Mouse (Mus musculus) hindbrain, embryonic 12.5 days (tissue): ENCODE data around the gene Treml2. TPM values are rescaled to one million over a fixed set of nuclear protein-coding genes. Genes with fewer than 3 reads are reported as not detected.
"Not testable (repeated sequence)": the region's sequence is repeated elsewhere in the genome, so short reads cannot be mapped to it uniquely, and the experiment has no call there.

Source experiments
- ATAC-seq: fragments of 200-750 bp; cut with Nextera tagmentation; 2 replicates; pipeline ENCODE4 v1.8.0; 2017; ENCODE audit warnings: moderate TSS enrichment; ENCODE audit not compliant: low FRiP score
- H3K27ac ChIP-seq: fragments of 300-500 bp; sonication (generic); 2 replicates; pipeline ENCODE4 v1.5.1; 2016; ENCODE audit warnings: mild to moderate bottlenecking
- H3K27me3 ChIP-seq: fragments of 300-500 bp; sonication (generic); 2 replicates; pipeline ENCODE4 v1.6.1; 2016; ENCODE audit warnings: mild to moderate bottlenecking
- H3K36me3 ChIP-seq: fragments of 300-500 bp; sonication (generic); 2 replicates; pipeline ENCODE4 v1.6.1; 2016; ENCODE audit warnings: mild to moderate bottlenecking
- H3K4me1 ChIP-seq: fragments of 300-500 bp; sonication (generic); 2 replicates; pipeline ENCODE4 v1.6.1; 2016
- H3K4me2 ChIP-seq: fragments of 300-500 bp; sonication (generic); replicated peaks from 2 replicates; pipeline ENCODE4 v1.6.1; 2016; ENCODE audit warnings: mild to moderate bottlenecking
- H3K4me3 ChIP-seq: fragments of 300-500 bp; sonication (generic); 2 replicates; pipeline ENCODE4 v1.5.1; 2016; ENCODE audit warnings: mild to moderate bottlenecking
- H3K9ac ChIP-seq: fragments of 300-500 bp; sonication (generic); 2 replicates; pipeline ENCODE4 v1.6.1; 2016; ENCODE audit warnings: mild to moderate bottlenecking, moderate library complexity
- H3K9me3 ChIP-seq: fragments of 300-500 bp; sonication (generic); replicated peaks from 2 replicates; pipeline ENCODE4 v1.6.1; 2016; ENCODE audit warnings: mild to moderate bottlenecking
- WGBS: fragments of 180-500 bp; shearing (Covaris S2); methylation state at CpG from one replicate; pipeline ENCODE4 v1.1.7; 2016; 5-methylcytosine and 5-hydroxymethylcytosine counted together
- polyA plus RNA-seq: library from polyadenylated mRNA; unstranded; fragments of >200 nt; fragmentation: Nextera tagmentation; extraction: Ambion mirVana; gene quantifications from 2 replicates; pipeline ENCODE4 v1.2.1, GENCODE M21; 2016

The Treml2 gene
- polyA plus RNA-seq, 1 experiment from 2014 or later, result 0.81 TPM

DNA sequence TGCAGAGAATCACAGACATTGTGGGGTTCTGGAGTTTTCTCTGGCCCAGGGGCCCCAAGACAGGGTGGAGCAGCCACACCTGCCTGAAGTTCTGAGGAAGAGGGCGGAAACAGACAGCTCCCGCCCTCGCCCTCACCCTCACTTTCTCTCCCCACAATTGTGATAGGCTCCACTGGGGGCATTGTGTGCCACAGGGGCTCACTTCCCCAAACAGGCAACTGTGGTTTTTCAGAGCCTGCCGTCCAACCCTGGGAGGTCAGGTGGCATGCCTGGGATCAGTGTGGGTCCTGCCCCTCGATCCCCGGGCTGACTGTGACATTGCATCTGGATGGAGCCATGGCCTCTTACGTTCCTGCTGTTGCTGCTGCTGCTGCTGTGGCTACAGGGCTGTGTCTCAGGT, 901 bp downstream of the Treml2 start:
- ATAC-seq, result no peak
- Histone ChIP-seq H3K4me1 (no peaks in the 10 kb centered on the region), H3K36me3 (no peaks in the 10 kb centered on the region), H3K27me3 (no peaks in the 10 kb centered on the region), H3K9ac (no peak overlapping the region), H3K4me3 (no peak overlapping the region), H3K27ac (no peak overlapping the region), H3K4me2 (no peak overlapping the region), H3K9me3 (no peaks in the 10 kb centered on the region)
- 78% methylated on average over 7 of the region's 7 CpGs for WGBS

- no peak overlapping the region for H3K9ac ChIP-seq
- no peaks in the 10 kb centered on the region for H3K9me3 ChIP-seq
- 80% methylated on average over 9 of the region's 9 CpGs for WGBS
- H3K4me1 ChIP-seq, result no peaks in the 10 kb centered on the region
- H3K27ac ChIP-seq, result no peak overlapping the region
- ATAC-seq, result no peak
- H3K27me3 ChIP-seq, result no peaks in the 10 kb centered on the region
- H3K36me3 ChIP-seq, result no peaks in the 10 kb centered on the region
- no peak overlapping the region for H3K4me3 ChIP-seq
- no peak overlapping the region for H3K4me2 ChIP-seq
These were observed 1.6 kb downstream of the Treml2 start for GRCm38 (mm10) chr17:48300861-48301260.

- Histone ChIP-seq H3K27me3 (no peaks in the 10 kb centered on the region), H3K4me1 (no peaks in the 10 kb centered on the region), H3K4me2 (no peak overlapping the region), H3K9me3 (no peaks in the 10 kb centered on the region), H3K27ac (no peak overlapping the region), H3K4me3 (no peak overlapping the region), H3K9ac (no peak overlapping the region), H3K36me3 (no peaks in the 10 kb centered on the region)
- WGBS, result 85% methylated on average over 5 of the region's 5 CpGs
- no peak for ATAC-seq
These were observed 2.5 kb downstream of the Treml2 start for GRCm38 (mm10) chr17:48301792-48302191.

GRCm38 (mm10) chr17:48312124-48312523, 12.8 kb downstream of the Treml2 start:
- Histone ChIP-seq H3K4me3 (no peak overlapping the region), H3K9ac (no peak overlapping the region), H3K27ac (no peak overlapping the region), H3K4me1 (no peaks in the 10 kb centered on the region), H3K36me3 (no peaks in the 10 kb centered on the region), H3K4me2 (no peak overlapping the region), H3K9me3 (no peaks in the 10 kb centered on the region), H3K27me3 (no peaks in the 10 kb centered on the region)
- WGBS, result 78% methylated on average over 2 of the region's 2 CpGs
- no peak for ATAC-seq

DNA sequence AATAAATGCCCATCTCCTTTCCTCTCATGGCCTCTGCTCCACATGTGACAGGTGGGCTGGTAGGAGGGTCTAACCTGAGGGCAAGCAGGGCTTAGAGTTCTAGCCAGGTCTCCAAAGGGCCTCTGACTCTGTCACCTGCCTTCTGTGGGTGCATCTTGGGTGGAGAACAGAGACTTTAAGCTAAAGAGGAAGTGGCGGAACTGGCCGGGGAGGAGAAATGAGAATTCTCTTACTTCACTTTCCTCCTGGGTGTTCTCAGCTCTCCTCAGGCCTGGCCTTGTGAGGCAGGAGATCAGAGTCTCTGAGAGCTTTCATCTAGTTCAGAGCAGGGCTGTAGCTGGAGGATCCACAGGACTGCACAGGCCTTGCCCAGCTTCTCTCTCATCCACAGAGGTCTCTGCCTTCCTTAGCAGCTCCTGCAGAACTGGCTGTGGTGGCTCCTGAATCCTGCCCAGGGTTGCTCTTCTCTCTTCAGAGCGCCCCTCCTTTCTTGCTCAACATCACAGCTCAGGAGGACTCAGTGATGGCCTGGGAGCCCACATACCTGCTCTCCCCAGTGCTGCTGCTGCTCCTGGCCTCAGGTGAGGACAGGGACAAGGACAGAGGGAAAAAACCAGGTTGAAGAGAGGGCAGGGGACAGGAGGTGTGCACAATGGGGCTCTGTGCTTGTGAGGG, 16.7 kb downstream of the Treml2 start, which contains the start of gene B430306N03Rik:
Gene B430306N03Rik (plus strand): TSS at position 237 of the 675 bp plus-strand sequence.
- H3K9ac ChIP-seq, ATAC-seq, H3K9me3 ChIP-seq, H3K27ac ChIP-seq, H3K27me3 ChIP-seq, H3K4me2 ChIP-seq, H3K36me3 ChIP-seq, H3K4me3 ChIP-seq, H3K4me1 ChIP-seq: not testable (repeated sequence)
- WGBS, result 87% methylated on average over 3 of the region's 3 CpGs

DNA sequence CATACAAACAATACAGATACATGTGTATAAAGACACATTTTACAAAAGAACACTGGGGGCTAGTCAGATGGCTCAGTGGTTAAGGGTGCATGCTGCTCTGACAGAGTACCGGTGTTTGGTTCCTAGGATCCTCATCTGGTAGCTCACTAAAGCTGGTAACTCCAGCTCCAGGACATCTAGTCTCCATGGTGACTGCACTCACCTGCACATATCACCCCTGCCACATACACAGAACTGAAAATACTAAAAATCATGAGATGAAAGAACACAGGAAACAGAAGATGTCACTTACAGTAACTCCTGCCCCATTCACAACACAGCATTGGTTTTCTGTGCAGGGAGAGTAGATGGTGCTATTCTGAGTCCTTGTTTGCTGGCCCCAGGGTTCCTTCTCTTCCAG, 19.4 kb downstream of the Treml2 start:
- Histone ChIP-seq H3K36me3 (no peaks in the 10 kb centered on the region), H3K9me3 (no peaks in the 10 kb centered on the region), H3K4me3 (no peak overlapping the region), H3K4me2 (no peak overlapping the region), H3K27ac (no peak overlapping the region), H3K27me3 (no peaks in the 10 kb centered on the region), H3K9ac (no peak overlapping the region), H3K4me1 (no peaks in the 10 kb centered on the region)
- no peak for ATAC-seq
- WGBS, result 86% methylated on average over 1 of the region's 1 CpGs

DNA sequence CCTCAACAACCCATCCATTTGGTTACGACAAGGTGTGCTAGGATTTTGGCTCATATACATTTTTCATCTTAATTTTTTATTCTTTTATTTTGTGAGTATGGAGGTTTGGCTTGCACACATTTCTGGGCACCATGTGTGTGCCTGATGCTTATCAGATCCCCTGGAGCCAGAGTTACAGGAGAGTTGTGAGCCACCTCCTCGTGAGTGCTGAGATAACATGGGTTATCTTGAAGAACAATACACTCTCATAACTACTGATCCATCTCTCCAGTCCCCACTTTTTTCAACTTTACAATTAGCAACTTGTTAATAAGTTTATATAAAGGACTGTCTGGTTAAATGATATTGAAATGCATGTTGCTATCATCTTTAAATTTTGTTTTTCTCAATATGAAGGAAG, 22.0 kb downstream of the Treml2 start:
- Histone ChIP-seq H3K27me3 (no peaks in the 10 kb centered on the region), H3K4me1 (no peaks in the 10 kb centered on the region), H3K36me3 (no peaks in the 10 kb centered on the region), H3K9ac (no peak overlapping the region), H3K9me3 (no peaks in the 10 kb centered on the region), H3K4me3 (no peak overlapping the region), H3K4me2 (no peak overlapping the region), H3K27ac (no peak overlapping the region)
- ATAC-seq, result no peak
- 85% methylated on average over 2 of the region's 2 CpGs for WGBS

- Histone ChIP-seq H3K27ac (no peak overlapping the region), H3K9me3 (no peaks in the 10 kb centered on the region), H3K4me2 (no peak overlapping the region), H3K4me3 (no peak overlapping the region), H3K27me3 (no peaks in the 10 kb centered on the region), H3K9ac (no peak overlapping the region), H3K36me3 (no peaks in the 10 kb centered on the region), H3K4me1 (no peaks in the 10 kb centered on the region)
- 64% methylated on average over 3 of the region's 3 CpGs for WGBS
- ATAC-seq, result no peak
These were observed 23.9 kb downstream of the Treml2 start for GRCm38 (mm10) chr17:48323236-48323635.

DNA sequence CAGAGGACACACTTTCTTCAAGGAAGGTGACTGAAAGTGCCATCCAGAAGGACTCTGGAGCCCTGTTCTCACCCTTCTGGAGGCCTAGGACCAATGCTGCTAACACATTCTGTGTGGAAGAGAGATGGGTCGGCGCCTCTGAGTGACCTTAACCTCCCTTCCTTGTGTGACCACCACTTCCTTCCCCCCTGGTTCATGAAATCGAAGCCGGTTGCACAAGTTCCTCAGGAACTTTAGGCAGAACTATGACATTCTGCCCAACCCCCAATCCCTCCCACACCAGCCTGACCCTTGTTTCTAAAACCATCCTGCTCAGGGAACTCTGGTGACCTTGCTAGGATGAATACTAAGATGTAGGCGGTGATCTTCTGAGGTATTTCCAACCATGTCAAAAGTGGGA, 25.0 kb downstream of the Treml2 start:
- 92% methylated on average over 5 of the region's 5 CpGs for WGBS
- H3K4me1 ChIP-seq, result no peaks in the 10 kb centered on the region

GRCm38 (mm10) chr17:48325093-48325492, 25.8 kb downstream of the Treml2 start:
- WGBS, result 91% methylated on average over 6 of the region's 6 CpGs
- Histone ChIP-seq H3K9ac (no peak overlapping the region), H3K27me3 (no peaks in the 10 kb centered on the region), H3K27ac (no peak overlapping the region), H3K36me3 (no peaks in the 10 kb centered on the region), H3K4me1 (no peaks in the 10 kb centered on the region), H3K9me3 (no peaks in the 10 kb centered on the region), H3K4me3 (no peak overlapping the region), H3K4me2 (no peak overlapping the region)
- no peak for ATAC-seq

More for the DNA sequence above, 25.0 kb downstream of the Treml2 start:
- Histone ChIP-seq H3K4me2 (no peak overlapping the region), H3K27me3 (no peaks in the 10 kb centered on the region), H3K9me3 (no peaks in the 10 kb centered on the region), H3K9ac (no peak overlapping the region), H3K36me3 (no peaks in the 10 kb centered on the region), H3K4me3 (no peak overlapping the region), H3K27ac (no peak overlapping the region)
- no peak for ATAC-seq

GRCm38 (mm10) chr17:48325638-48326037, 26.3 kb downstream of the Treml2 start:
- ATAC-seq, result no peak
- H3K4me3 ChIP-seq, result no peak overlapping the region
- 89% methylated on average over 11 of the region's 11 CpGs for WGBS
- H3K4me2 ChIP-seq, result no peak overlapping the region
- H3K9me3 ChIP-seq, result no peaks in the 10 kb centered on the region
- H3K27ac ChIP-seq, result no peak overlapping the region
- no peaks in the 10 kb centered on the region for H3K4me1 ChIP-seq
- no peaks in the 10 kb centered on the region for H3K36me3 ChIP-seq
- no peak overlapping the region for H3K9ac ChIP-seq
- no peaks in the 10 kb centered on the region for H3K27me3 ChIP-seq

DNA sequence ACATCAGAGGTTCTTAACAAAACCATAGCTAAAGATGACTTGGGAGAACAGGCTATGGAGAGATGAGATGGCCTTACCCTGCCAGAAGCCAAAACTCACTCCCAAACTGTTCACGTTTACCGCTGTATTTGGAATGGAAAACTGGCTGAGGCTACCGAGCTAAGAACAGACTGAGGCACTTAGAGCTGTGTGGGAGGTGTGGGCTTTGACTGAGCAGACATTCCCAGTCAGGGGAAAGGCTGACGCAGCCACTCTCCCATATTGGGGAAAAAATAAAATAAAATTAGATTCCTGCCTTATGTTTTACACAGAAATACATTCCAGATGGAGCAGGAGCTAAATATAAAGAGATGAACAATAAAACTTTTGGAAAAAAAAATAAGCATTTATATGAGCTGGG, 27.4 kb downstream of the Treml2 start:
- ATAC-seq, result no peak
- H3K27ac ChIP-seq, result no peak overlapping the region
- H3K36me3 ChIP-seq, result no peaks in the 10 kb centered on the region
- no peaks in the 10 kb centered on the region for H3K9me3 ChIP-seq
- no peaks in the 10 kb centered on the region for H3K27me3 ChIP-seq
- 79% methylated on average over 4 of the region's 4 CpGs for WGBS
- no peak overlapping the region for H3K9ac ChIP-seq
- no peak overlapping the region for H3K4me2 ChIP-seq
- no peak overlapping the region for H3K4me3 ChIP-seq
- H3K4me1 ChIP-seq, result no peaks in the 10 kb centered on the region

DNA sequence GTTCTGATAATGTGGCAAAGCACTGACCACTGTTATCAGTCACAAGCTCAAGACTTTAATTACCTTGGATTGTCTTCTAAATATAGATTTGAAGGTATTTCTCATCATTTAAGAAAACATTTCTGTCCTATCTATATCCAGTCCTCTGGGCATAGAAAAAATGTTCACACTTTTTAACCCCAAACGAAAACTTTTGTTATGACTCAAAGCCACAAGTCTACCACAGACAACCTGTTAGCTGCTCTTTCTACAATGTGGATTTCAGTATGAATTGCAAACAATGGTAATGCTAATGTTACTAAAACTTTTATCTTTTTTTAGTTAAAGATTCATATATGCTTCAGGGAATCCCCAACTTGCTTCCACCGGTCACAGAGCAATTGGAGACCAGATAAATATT, 33.2 kb downstream of the Treml2 start:
- no peaks in the 10 kb centered on the region for H3K9me3 ChIP-seq
- 86% methylated on average over 2 of the region's 2 CpGs for WGBS
- H3K4me2 ChIP-seq, result no peak overlapping the region
- H3K9ac ChIP-seq, result no peak overlapping the region
- no peak overlapping the region for H3K4me3 ChIP-seq
- no peaks in the 10 kb centered on the region for H3K36me3 ChIP-seq
- no peak for ATAC-seq
- H3K27ac ChIP-seq, result no peak overlapping the region
- no peaks in the 10 kb centered on the region for H3K27me3 ChIP-seq
- no peaks in the 10 kb centered on the region for H3K4me1 ChIP-seq
